Mouse (Mus musculus) liver, embryonic 14.5 days (tissue): ENCODE results near the gene Ccnk. TPM values are rescaled to one million over a fixed set of nuclear protein-coding genes. Genes with fewer than 3 reads are reported as not detected.

Source experiments
- ATAC-seq: fragments of 200-750 bp; cut with Nextera tagmentation; 2 replicates; pipeline ENCODE4 v1.8.0; 2017; ENCODE audit warnings: moderate number of reproducible peaks, mild to moderate bottlenecking, moderate library complexity; ENCODE audit not compliant: insufficient read depth
- DNase-seq, 3 experiments: peaks; one replicate each; pipeline ENCODE4 v3.0.0-alpha.2; 2012 to 2013; ENCODE audit warnings: low read depth in 3 of 3, low spot score in 3 of 3
- H3K27ac ChIP-seq: fragments of 300-500 bp; sonication (generic); 2 replicates; pipeline ENCODE4 v1.5.1; 2014; ENCODE audit warnings: moderate library complexity, mild to moderate bottlenecking, control low read depth, inconsistent platforms
- H3K27me3 ChIP-seq: fragments of 300-500 bp; sonication (generic); 2 replicates; pipeline ENCODE4 v1.6.1; 2014; ENCODE audit warnings: mild to moderate bottlenecking, low read length, moderate library complexity; ENCODE audit not compliant: control insufficient read depth, insufficient read depth
- H3K36me3 ChIP-seq: fragments of 300-500 bp; sonication (generic); replicated peaks from 2 replicates; pipeline ENCODE4 v1.6.1; 2014; ENCODE audit warnings: low read depth; ENCODE audit not compliant: control insufficient read depth, insufficient read depth
- H3K4me1 ChIP-seq, 2 experiments: fragments of 200-500 bp in 1 of 2; fragments of 300-500 bp in 1 of 2; sonication (generic) in 1 of 2; replicated peaks; 2 replicates each; pipeline ENCODE4 v1.6.1; 2012 to 2014; ENCODE audit warnings: antibody characterized with exemption in 1 of 2, inconsistent platforms in 1 of 2, low read length in 1 of 2; ENCODE audit not compliant: control insufficient read depth in 2 of 2, insufficient read depth in 2 of 2
- H3K4me2 ChIP-seq: fragments of 300-500 bp; sonication (generic); 2 replicates; pipeline ENCODE4 v1.6.1; 2014; ENCODE audit warnings: low read depth, mild to moderate bottlenecking, control low read depth, moderate library complexity
- H3K4me3 ChIP-seq, 2 experiments: fragments of 200-500 bp in 1 of 2; fragments of 300-500 bp in 1 of 2; sonication (generic) in 1 of 2; 2 replicates each; pipeline ENCODE4 v1.5.1; 2012 to 2014; ENCODE audit warnings: low read depth in 2 of 2, low read length in 2 of 2, mild to moderate bottlenecking in 2 of 2, control low read depth in 1 of 2, inconsistent platforms in 1 of 2, moderate library complexity in 1 of 2; ENCODE audit not compliant: insufficient read depth in 1 of 2
- H3K9ac ChIP-seq: fragments of 300-500 bp; sonication (generic); replicated peaks from 2 replicates; pipeline ENCODE4 v1.6.1; 2014; ENCODE audit warnings: mild to moderate bottlenecking, control low read depth, moderate library complexity
- H3K9me3 ChIP-seq: fragments of 300-500 bp; sonication (generic); 2 replicates; pipeline ENCODE4 v1.6.1; 2016; ENCODE audit warnings: low read length, mixed read lengths; ENCODE audit not compliant: control insufficient read depth
- CTCF ChIP-seq: IDR thresholded peaks from 2 replicates; pipeline ENCODE4 v1.5.1; 2016; ENCODE audit warnings: antibody characterized with exemption, low read depth, control low read depth
- EP300 ChIP-seq: IDR thresholded peaks from 2 replicates; pipeline ENCODE4 v1.6.1; 2016; ENCODE audit warnings: antibody characterized with exemption, low read depth
- WGBS: fragments of 180-500 bp; shearing (Covaris S2); extraction: QIAGEN DNeasy Blood & Tissue Kit; methylation state at CpG from one replicate; pipeline ENCODE4 v1.1.7; 2014; ENCODE audit not compliant: insufficient replicate concordance; 5-methylcytosine and 5-hydroxymethylcytosine counted together
- polyA plus RNA-seq, 2 experiments: library from polyadenylated mRNA; depleted of rRNA in 1 of 2; stranded (reverse) in 1 of 2; unstranded in 1 of 2; fragments of >200 nt; fragmentation: Nextera tagmentation in 1 of 2; extraction: Ambion mirVana in 1 of 2; gene quantifications; 2 replicates each; pipeline versions ENCODE4 v1.2.1 to v1.2.3; 2012 to 2014

Ccnk gene
- polyA plus RNA-seq, 2 experiments, result 4.0 to 10.4 TPM

- DNase-seq (peak in 1 of 3 experiments; percentile 28), ATAC-seq (no peak)
- H3K36me3 ChIP-seq, result no peaks in the 10 kb centered on the region
- H3K4me2 ChIP-seq, result no peak overlapping the region
- WGBS, result 31% methylated on average over 13 of the region's 13 CpGs
- no peaks in the 10 kb centered on the region for H3K9me3 ChIP-seq
- H3K27ac ChIP-seq, result no peak overlapping the region
- TF ChIP-seq CTCF (peak; percentile 85), EP300 (no peak)
- no peaks in the 10 kb centered on the region for H3K27me3 ChIP-seq
- no peaks in the 10 kb centered on the region for H3K4me1 ChIP-seq
- no peak overlapping the region for H3K4me3 ChIP-seq
- no peak overlapping the region for H3K9ac ChIP-seq
Measured at GRCm38 (mm10) chr12:108208726-108209438, 29.5 kb downstream of the Ccnk start.

GRCm38 (mm10) chr12:108210623-108211022, 31.2 kb downstream of the Ccnk start:
- DNase-seq, result no peak
- Histone ChIP-seq H3K4me2 (no peak overlapping the region), H3K9ac (no peak overlapping the region), H3K9me3 (no peaks in the 10 kb centered on the region), H3K4me3 (no peak overlapping the region), H3K36me3 (no peaks in the 10 kb centered on the region), H3K27me3 (no peaks in the 10 kb centered on the region), H3K4me1 (no peaks in the 10 kb centered on the region), H3K27ac (no peak overlapping the region)
- ATAC-seq, result no peak
- WGBS, result 85% methylated on average over 15 of the region's 15 CpGs
- TF ChIP-seq CTCF, result no peak
- TF ChIP-seq EP300, result no peak

- no peak overlapping the region for H3K4me3 ChIP-seq
- 21% methylated on average over 5 of the region's 5 CpGs for WGBS
Measured at GRCm38 (mm10) chr12:108212071-108212470, 32.7 kb downstream of the Ccnk start.

GRCm38 (mm10) chr12:108212476-108212875, 33.1 kb downstream of the Ccnk start:
- Histone ChIP-seq H3K9ac (no peak overlapping the region), H3K4me1 (no peaks in the 10 kb centered on the region), H3K4me2 (no peak overlapping the region), H3K27ac (no peak overlapping the region), H3K9me3 (no peaks in the 10 kb centered on the region), H3K27me3 (no peaks in the 10 kb centered on the region), H3K36me3 (no peaks in the 10 kb centered on the region), H3K4me3 (no peak overlapping the region)
- WGBS, result 57% methylated on average over 6 of the region's 6 CpGs
- TF ChIP-seq CTCF (no peak), EP300 (no peak)
- ATAC-seq (no peak), DNase-seq (no peak)

More at GRCm38 (mm10) chr12:108212071-108212470, 32.7 kb downstream of the Ccnk start:
- Histone ChIP-seq H3K4me1 (no peaks in the 10 kb centered on the region), H3K27ac (no peak overlapping the region), H3K9me3 (no peaks in the 10 kb centered on the region), H3K27me3 (no peaks in the 10 kb centered on the region), H3K9ac (no peak overlapping the region), H3K4me2 (no peak overlapping the region), H3K36me3 (no peaks in the 10 kb centered on the region)
- DNase-seq (no peak), ATAC-seq (no peak)
- TF ChIP-seq EP300, result no peak
- TF ChIP-seq CTCF, result no peak

GRCm38 (mm10) chr12:108213090-108214041, 34.0 kb downstream of the Ccnk start:
- no peak for TF ChIP-seq EP300
- TF ChIP-seq CTCF, result no peak
- ATAC-seq (no peak), DNase-seq (no peak)
- Histone ChIP-seq H3K9me3 (no peaks in the 10 kb centered on the region), H3K4me3 (no peak overlapping the region), H3K9ac (no peak overlapping the region), H3K4me2 (no peak overlapping the region), H3K4me1 (no peaks in the 10 kb centered on the region), H3K36me3 (no peaks in the 10 kb centered on the region), H3K27ac (no peak overlapping the region), H3K27me3 (no peaks in the 10 kb centered on the region)
- 36% methylated on average over 18 of the region's 18 CpGs for WGBS
